Mouse (Mus musculus) MEL (cell line): ENCODE data around the gene Ipo5. TPM values are rescaled to one million over a fixed set of nuclear protein-coding genes. Genes with fewer than 3 reads are reported as not detected.

ENCODE experiments used
- DNase-seq: peaks from one replicate; pipeline ENCODE4 v3.0.0; 2011; ENCODE audit warnings: low read depth, low spot score
- H3K27ac ChIP-seq: 2 replicates; pipeline ENCODE4 v1.5.1; 2012; ENCODE audit warnings: low read depth, mild to moderate bottlenecking, control low read depth, low read length, moderate library complexity; ENCODE audit not compliant: control insufficient read depth
- H3K27me3 ChIP-seq, 2 experiments: fragments of 150-350 bp in 1 of 2; sonication (generic) in 1 of 2; 2 replicates each; pipeline ENCODE4 v1.6.1; 2012; ENCODE audit warnings: low read length in 2 of 2, mild to moderate bottlenecking in 2 of 2, improper control_type of control experiment in 1 of 2, moderate library complexity in 1 of 2; ENCODE audit not compliant: insufficient read depth in 2 of 2, control insufficient read depth in 1 of 2
- H3K36me3 ChIP-seq, 2 experiments: 2 replicates each; pipeline ENCODE4 v1.6.1; 2012 to 2014; ENCODE audit warnings: low read length in 2 of 2, improper control_type of control experiment in 1 of 2, inconsistent platforms in 1 of 2, mild to moderate bottlenecking in 1 of 2; ENCODE audit not compliant: insufficient read depth in 2 of 2, control insufficient read depth in 1 of 2
- H3K4me1 ChIP-seq, 2 experiments: fragments of 150-350 bp in 1 of 2; sonication (generic) in 1 of 2; 2 replicates each; pipeline ENCODE4 v1.6.1; 2012; ENCODE audit warnings: low read length in 2 of 2, improper control_type of control experiment in 1 of 2, mild to moderate bottlenecking in 1 of 2; ENCODE audit not compliant: insufficient read depth in 2 of 2, control insufficient read depth in 1 of 2
- H3K4me3 ChIP-seq, 2 experiments: fragments of 150-350 bp in 1 of 2; sonication (generic) in 1 of 2; 2 replicates each; pipeline ENCODE4 v1.5.1; 2012; ENCODE audit warnings: low read depth in 2 of 2, low read length in 2 of 2, mild to moderate bottlenecking in 2 of 2, moderate library complexity in 2 of 2, control low read depth in 1 of 2, improper control_type of control experiment in 1 of 2; ENCODE audit not compliant: control insufficient read depth in 1 of 2, insufficient read depth in 1 of 2
- H3K79me2 ChIP-seq: 2 replicates; pipeline ENCODE4 v1.6.1; 2012; ENCODE audit warnings: mild to moderate bottlenecking, low read length, moderate library complexity; ENCODE audit not compliant: control insufficient read depth, poor library complexity, insufficient read depth
- H3K9ac ChIP-seq: 2 replicates; pipeline ENCODE4 v1.6.1; 2012; ENCODE audit warnings: low read depth, mild to moderate bottlenecking, control low read depth, low read length, moderate library complexity; ENCODE audit not compliant: control insufficient read depth, poor library complexity, severe bottlenecking
- H3K9me3 ChIP-seq: fragments of 150-350 bp; sonication (generic); replicated peaks from 2 replicates; pipeline ENCODE4 v1.6.1; 2012; ENCODE audit warnings: mild to moderate bottlenecking, low read length, improper control_type of control experiment, moderate library complexity; ENCODE audit not compliant: insufficient read depth
- CHD2 ChIP-seq: IDR thresholded peaks from 2 replicates; pipeline ENCODE4 v1.6.1; 2011; ENCODE audit warnings: low read length, improper control_type of control experiment
- CTCF ChIP-seq, 3 experiments: IDR thresholded peaks in 2 of 3; conservative IDR thresholded peaks in 1 of 3; 2 replicates each; pipeline ENCODE4 v1.5.1; 2011 to 2012; ENCODE audit warnings: low read length in 3 of 3, low read depth in 2 of 3, mild to moderate bottlenecking in 2 of 3, improper control_type of control experiment in 1 of 3, inconsistent platforms in 1 of 3, mixed read lengths in 1 of 3, moderate library complexity in 1 of 3; ENCODE audit not compliant: control insufficient read depth in 1 of 3, insufficient read depth in 1 of 3, poor library complexity in 1 of 3, severe bottlenecking in 1 of 3
- GATA1 ChIP-seq: IDR thresholded peaks from 2 replicates; pipeline ENCODE4 v1.6.1; 2011; ENCODE audit warnings: low read depth, low read length, improper control_type of control experiment
- KAT2A ChIP-seq: conservative IDR thresholded peaks from 2 replicates; pipeline ENCODE4 v1.6.1; 2012; ENCODE audit warnings: low read depth, low read length, improper control_type of control experiment, inconsistent platforms
- MAFK ChIP-seq: IDR thresholded peaks from 2 replicates; pipeline ENCODE4 v1.6.1; 2011; ENCODE audit warnings: low read depth, mild to moderate bottlenecking, low read length, improper control_type of control experiment, borderline replicate concordance
- MAX ChIP-seq: IDR thresholded peaks from 2 replicates; pipeline ENCODE4 v1.6.1; 2011; ENCODE audit warnings: low read length, improper control_type of control experiment
- MEF2A ChIP-seq: IDR thresholded peaks from 2 replicates; pipeline ENCODE4 v1.6.1; 2014; ENCODE audit warnings: low read depth, mild to moderate bottlenecking, inconsistent platforms, low read length, improper control_type of control experiment; ENCODE audit not compliant: poor library complexity, insufficient replicate concordance, severe bottlenecking; ENCODE audit errors: extremely low read depth
- MXI1 ChIP-seq: IDR thresholded peaks from 2 replicates; pipeline ENCODE4 v1.6.1; 2011; ENCODE audit warnings: mild to moderate bottlenecking, low read depth, low read length, improper control_type of control experiment
- MYB ChIP-seq: IDR thresholded peaks from 2 replicates; pipeline ENCODE4 v1.6.1; 2011; ENCODE audit warnings: mild to moderate bottlenecking, low read depth, low read length, improper control_type of control experiment
- MYC ChIP-seq: IDR thresholded peaks from 2 replicates; pipeline ENCODE4 v1.6.1; 2011; ENCODE audit warnings: low read depth, mild to moderate bottlenecking, low read length, improper control_type of control experiment, moderate library complexity
- NRF1 ChIP-seq: IDR thresholded peaks from 2 replicates; pipeline ENCODE4 v1.6.1; 2014; ENCODE audit warnings: low read depth, mild to moderate bottlenecking, inconsistent platforms, low read length, improper control_type of control experiment, moderate library complexity; ENCODE audit not compliant: poor library complexity, insufficient read depth, severe bottlenecking
- POLR2A ChIP-seq, 2 experiments: IDR thresholded peaks; 2 replicates each; pipeline ENCODE4 v1.6.1; 2011 to 2012; ENCODE audit warnings: low read length in 2 of 2, mild to moderate bottlenecking in 2 of 2, control low read depth in 1 of 2, improper control_type of control experiment in 1 of 2, low read depth in 1 of 2, moderate library complexity in 1 of 2; ENCODE audit not compliant: control insufficient read depth in 1 of 2, insufficient read depth in 1 of 2, poor library complexity in 1 of 2
- POLR2AphosphoS2 ChIP-seq: IDR thresholded peaks from 2 replicates; pipeline ENCODE4 v1.6.1; 2011; ENCODE audit warnings: low read length, improper control_type of control experiment
- RAD21 ChIP-seq: IDR thresholded peaks from 2 replicates; pipeline ENCODE4 v1.6.1; 2011; ENCODE audit warnings: mild to moderate bottlenecking, low read depth, low read length, improper control_type of control experiment
- SIN3A ChIP-seq: IDR thresholded peaks from 2 replicates; pipeline ENCODE4 v1.6.1; 2012; ENCODE audit warnings: low read length, improper control_type of control experiment, inconsistent platforms
- SMC3 ChIP-seq: IDR thresholded peaks from 2 replicates; pipeline ENCODE4 v1.6.1; 2011; ENCODE audit warnings: low read depth, low read length, improper control_type of control experiment
- TBP ChIP-seq: IDR thresholded peaks from 2 replicates; pipeline ENCODE4 v1.8.0; 2011; ENCODE audit warnings: low read depth, low read length, improper control_type of control experiment
- USF1 ChIP-seq: IDR thresholded peaks from 2 replicates; pipeline ENCODE4 v1.6.1; 2014; ENCODE audit warnings: low read depth, mild to moderate bottlenecking, inconsistent platforms, low read length, improper control_type of control experiment, moderate library complexity
- ZC3H11A ChIP-seq: IDR thresholded peaks from 2 replicates; pipeline ENCODE4 v1.6.1; 2012; ENCODE audit warnings: low read depth, mild to moderate bottlenecking, inconsistent platforms, low read length, improper control_type of control experiment
- ZKSCAN1 ChIP-seq: IDR thresholded peaks from 2 replicates; pipeline ENCODE4 v1.6.1; 2012; ENCODE audit warnings: low read depth, mild to moderate bottlenecking, inconsistent platforms, low read length, improper control_type of control experiment, moderate library complexity
- ZNF384 ChIP-seq: IDR thresholded peaks from 2 replicates; pipeline ENCODE4 v1.6.1; 2012; ENCODE audit warnings: low read depth, mild to moderate bottlenecking, inconsistent platforms, low read length, improper control_type of control experiment
- polyA plus RNA-seq, 2 experiments: library from polyadenylated mRNA; stranded (reverse) in 1 of 2; unstranded in 1 of 2; fragments of >175 nt in 1 of 2; fragments of >200 nt in 1 of 2; gene quantifications; 2 replicates each; pipeline versions ENCODE4 v1.2.1 to v1.2.4; 2012; ENCODE audit warnings: low replicate concordance in 2 of 2, low read depth in 1 of 2; ENCODE audit not compliant: insufficient read length in 2 of 2, insufficient read depth in 1 of 2, missing spikeins in 1 of 2
- total RNA-seq: library from RNA; depleted of rRNA; stranded (reverse); fragments of 300-350 nt; gene quantifications from 2 replicates; pipeline ENCODE4 v1.2.3, GENCODE M21; 2012

Ipo5 gene
- total and polyA plus RNA-seq, 3 experiments, result 32.1 to 193 (median 157) TPM

DNA sequence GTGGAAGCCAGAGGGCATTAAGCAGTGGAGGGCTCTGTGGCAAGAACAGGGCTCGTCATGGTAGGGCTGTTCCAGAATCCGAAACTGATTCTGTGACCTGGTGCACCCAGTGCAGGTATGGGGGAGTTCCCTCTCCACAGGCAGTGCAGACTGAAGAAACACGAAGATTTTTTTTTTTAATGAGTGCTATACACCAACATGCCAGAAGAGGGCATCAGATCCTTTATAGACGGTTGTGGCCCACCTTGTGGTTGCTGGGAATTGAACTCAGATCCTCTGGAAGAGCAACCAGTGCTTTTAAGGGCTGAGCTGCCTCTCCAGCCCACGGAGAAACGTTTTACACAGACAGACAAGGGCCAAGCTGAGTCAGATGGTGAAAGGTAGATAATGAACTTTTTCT is 60.3 kb downstream of the Ipo5 start:
- Histone ChIP-seq H3K79me2 (no peaks in the 10 kb centered on the region), H3K4me3 (no peak overlapping the region), H3K27ac (no peak overlapping the region), H3K9me3 (no peaks in the 10 kb centered on the region), H3K4me1 (no peaks in the 10 kb centered on the region), H3K27me3 (no peaks in the 10 kb centered on the region), H3K36me3 (no peaks in the 10 kb centered on the region), H3K9ac (no peak overlapping the region)
- DNase-seq, result peak; percentile 29
- TF ChIP-seq MAX, result no peak
- peak; percentile 77 for TF ChIP-seq ZNF384
- TF ChIP-seq SMC3, result peak; percentile 44
- TF ChIP-seq ZC3H11A, result peak; percentile 41; the same call in 1 of the 2 replicates
- no peak for TF ChIP-seq USF1
- TF ChIP-seq NRF1, result no peak
- TF ChIP-seq KAT2A, result no peak
- peak; percentile 45 for TF ChIP-seq RAD21
- TF ChIP-seq CTCF (IDR thresholded peaks at IDR 0.05 in 2 of 3, conservative IDR thresholded peaks at IDR 0.05 in 1 of 3; ENCODE audit: control insufficient read depth in 1 of 3, insufficient read depth in 1 of 3, low read depth in 2 of 3, low read length in 3 of 3, poor library complexity in 1 of 3, severe bottlenecking in 1 of 3), result peak; percentile 31 to 53 (median 36); a peak in 5 of 6 replicates

DNA sequence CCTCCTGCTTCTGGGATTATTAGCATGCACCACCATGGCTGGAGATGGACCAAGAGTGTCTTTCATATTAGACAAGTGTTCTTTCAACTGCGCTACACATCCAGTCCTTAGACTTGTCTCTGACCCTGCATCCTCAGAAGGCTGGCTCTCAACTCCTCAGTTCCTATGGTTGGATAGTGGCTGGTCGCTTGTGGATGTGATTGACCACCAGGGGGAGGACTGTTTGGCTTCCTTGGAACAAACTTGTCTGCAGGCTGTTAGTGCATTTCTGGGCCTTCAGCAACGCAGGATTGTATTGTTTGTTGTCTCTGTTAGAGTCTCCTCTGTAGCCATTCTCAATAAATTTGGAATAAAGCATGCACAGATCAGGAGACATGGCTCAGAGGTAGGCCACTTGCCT is 68.5 kb downstream of the Ipo5 start:
- Histone ChIP-seq H3K27me3 (no peaks in the 10 kb centered on the region), H3K79me2 (no peaks in the 10 kb centered on the region), H3K36me3 (no peaks in the 10 kb centered on the region), H3K9ac (no peak overlapping the region), H3K4me3 (no peak overlapping the region), H3K4me1 (no peaks in the 10 kb centered on the region), H3K27ac (no peak overlapping the region), H3K9me3 (no peaks in the 10 kb centered on the region)
- DNase-seq, result no peak
- TF ChIP-seq CHD2 (no peak), TBP (no peak), MEF2A (no peak), MXI1 (no peak), GATA1 (no peak), ZKSCAN1 (no peak), POLR2AphosphoS2 (no peak), POLR2A (IDR thresholded peaks at IDR 0.05; ENCODE audit: control insufficient read depth in 1 of 2, insufficient read depth in 1 of 2, low read depth in 1 of 2, low read length in 2 of 2, poor library complexity in 1 of 2) (no peak), CTCF (IDR thresholded peaks at IDR 0.05 in 2 of 3, conservative IDR thresholded peaks at IDR 0.05 in 1 of 3; ENCODE audit: control insufficient read depth in 1 of 3, insufficient read depth in 1 of 3, low read depth in 2 of 3, low read length in 3 of 3, poor library complexity in 1 of 3, severe bottlenecking in 1 of 3) (peak in 2 of 3 experiments; percentile 23 to 24; a peak in 2 of 6 replicates), MYB (no peak), SMC3 (peak; percentile 31; the same call in 1 of the 2 replicates), SIN3A (no peak), MYC (no peak), MAFK (no peak)
